Mouse (Mus musculus) gastrocnemius, postnatal 4 days (tissue): Measurements from ENCODE around the gene Nsdhl. TPM values are rescaled to one million over a fixed set of nuclear protein-coding genes. Genes with fewer than 3 reads are reported as not detected.

Source experiments
- DNase-seq, 2 experiments: peaks; one replicate each; pipeline ENCODE4 v3.0.0; 2021 to 2022; ENCODE audit warnings: low spot score in 2 of 2, mixed read lengths in 2 of 2
- microRNA-seq: library from miRNA; unstranded; fragments of <30 nt; microRNA quantifications from one replicate; pipeline ENCODE4 v1.2.0, GENCODE M21; 2021
- total RNA-seq, 2 experiments: library from RNA; stranded (reverse); gene quantifications; 2 replicates each; pipeline ENCODE4 v1.2.3; 2021

Nsdhl gene
- total RNA-seq, 2 experiments from 2014 or later, result 13.5 to 15.7 TPM

DNA sequence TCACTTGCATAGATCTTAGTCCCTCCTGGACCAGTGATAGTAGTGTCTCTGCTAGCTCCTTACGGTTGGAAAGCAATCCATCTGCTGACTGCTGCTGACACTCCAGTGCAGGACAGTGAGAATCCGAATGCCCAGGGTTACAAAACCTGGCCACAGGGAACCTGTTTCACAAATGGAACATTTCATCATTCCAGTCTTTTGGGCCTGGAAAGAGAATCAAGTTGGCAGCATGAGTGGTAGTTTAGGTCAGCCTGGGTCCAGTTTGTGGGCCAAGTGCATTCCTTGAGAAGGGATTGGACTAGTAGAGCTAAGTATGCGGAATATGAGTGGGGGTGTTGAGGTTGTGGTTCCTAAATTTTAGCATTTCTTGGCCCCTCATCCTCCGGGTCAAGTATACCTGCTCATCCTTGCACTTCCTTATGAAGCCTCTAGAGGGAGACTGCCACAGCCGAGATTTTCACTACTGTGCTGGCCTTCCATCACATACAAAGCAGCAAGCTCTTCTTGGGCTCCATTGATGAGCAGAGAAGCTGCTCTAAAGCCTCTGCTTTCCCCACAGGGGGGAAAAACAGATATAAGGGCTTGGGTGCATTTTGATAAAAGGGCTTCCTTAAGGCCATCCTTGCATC is 74.0 kb downstream of the Nsdhl start:
- DNase-seq, result no peak

DNA sequence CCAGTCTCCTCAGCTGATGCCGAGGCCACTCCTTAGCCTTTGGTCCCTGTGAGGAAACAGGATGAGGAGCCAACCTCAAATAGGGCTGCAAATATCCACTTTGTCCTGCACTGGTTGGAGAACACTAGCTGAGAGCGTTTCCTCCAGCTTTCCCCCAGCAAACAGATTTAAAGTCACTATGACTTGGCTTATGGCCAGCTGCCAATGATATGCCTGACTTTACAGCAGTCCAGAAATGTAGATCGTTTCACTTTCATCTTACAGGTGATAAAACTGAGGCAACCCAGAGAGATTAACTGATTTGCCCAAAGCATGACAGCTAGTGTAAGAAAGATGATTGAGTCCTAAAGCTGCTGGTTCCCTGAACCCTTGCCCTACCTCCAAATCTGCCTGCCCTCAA is 77.2 kb downstream of the Nsdhl start:
- no peak for DNase-seq

DNA sequence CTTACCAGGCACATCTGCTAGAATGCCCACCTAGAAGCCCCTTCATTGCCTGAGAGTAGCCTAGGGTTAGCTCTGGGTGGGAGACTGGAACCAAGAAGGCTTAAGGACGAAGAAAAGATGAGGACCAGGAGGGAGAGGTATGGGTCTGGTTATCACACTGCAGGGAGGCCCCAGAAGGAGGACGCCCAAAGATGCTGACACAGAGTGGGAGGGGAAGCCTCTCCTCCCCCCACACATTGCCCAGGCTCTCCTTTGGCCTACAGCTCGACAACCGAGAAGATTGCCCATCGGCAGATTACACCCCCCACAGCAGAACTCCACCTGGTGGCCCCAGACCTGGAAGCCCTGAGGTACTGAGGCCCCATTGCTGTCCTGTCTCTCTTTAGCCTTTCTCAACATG is 84.8 kb downstream of the Nsdhl start:
- no peak for DNase-seq

DNA sequence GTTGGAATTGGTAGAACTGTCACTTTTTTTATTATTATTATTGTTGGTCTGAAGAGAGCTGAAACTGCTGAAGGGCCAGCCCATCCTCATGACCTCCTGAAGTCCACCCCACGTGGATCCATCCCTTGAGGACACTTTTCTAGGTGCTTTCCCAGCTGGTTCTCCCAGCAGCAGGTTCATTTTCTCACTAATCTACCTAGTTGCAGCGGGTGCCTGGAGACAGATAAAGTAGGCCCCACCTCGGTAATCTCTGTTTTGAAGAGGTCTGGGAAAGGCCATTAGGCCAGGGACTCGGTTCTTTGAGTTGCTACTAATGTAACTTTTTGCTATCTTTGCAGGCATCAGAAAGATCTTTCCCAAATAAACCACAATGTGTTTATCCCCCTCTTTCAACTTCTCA is 87.3 kb downstream of the Nsdhl start:
- no peak for DNase-seq

DNA sequence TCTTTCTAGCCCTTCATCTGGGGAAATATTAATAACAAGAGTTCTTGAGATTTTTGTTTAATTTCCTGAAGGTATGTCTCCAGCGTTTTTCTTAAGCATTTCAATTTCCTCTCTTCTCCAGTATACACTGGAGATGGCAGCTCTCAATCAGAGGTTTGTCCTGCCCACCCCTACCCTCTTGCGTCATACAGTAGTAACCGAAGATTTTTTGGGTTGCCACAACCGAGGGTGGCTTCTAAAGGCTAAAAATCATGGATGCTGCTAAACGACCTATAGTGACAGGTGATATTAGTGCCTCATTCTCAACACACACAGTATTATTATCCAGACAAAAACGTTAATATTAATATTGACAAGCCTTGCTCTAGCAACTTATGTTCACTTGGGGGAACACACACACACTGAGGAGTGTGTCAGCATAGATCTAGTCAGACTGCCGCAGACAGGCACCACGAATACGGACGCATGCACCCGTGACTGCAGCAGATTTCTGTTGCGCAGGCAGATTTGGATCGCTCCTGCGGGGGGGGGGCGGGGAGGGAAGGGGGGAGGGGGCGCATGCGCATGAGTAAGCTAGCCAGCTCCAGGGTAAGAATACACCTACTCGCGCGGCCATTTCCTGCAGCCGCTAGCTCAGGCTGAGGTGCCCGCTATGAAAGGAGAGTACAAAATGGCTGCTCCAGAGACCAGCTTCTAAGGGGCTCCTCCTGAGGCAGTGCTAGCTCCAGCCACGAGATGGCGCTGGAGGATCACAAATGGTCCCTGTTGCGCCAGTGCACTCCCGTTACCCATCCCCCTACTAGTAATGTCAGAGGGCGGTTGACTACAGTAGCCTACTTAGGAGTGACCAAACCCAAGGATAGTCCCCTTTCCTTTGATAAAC is 89.5 kb downstream of the Nsdhl start:
- peak; percentile 76 to 84 for DNase-seq

Small RNAs within 50 kb of the gene (microRNA-seq; reads per million reads assigned to microRNA genes)
- gene Mir2137, result not detected

Other genes with a start within 250 kb of the Nsdhl start
- under 1 TPM; 0.15 to 0.18 TPM for gene Gabrq, start 93.4 kb upstream of the Nsdhl start, total RNA-seq
- 10 to 100 TPM; 26.9 to 28.8 TPM for gene Cetn2, start 146 bp upstream of the Nsdhl start, total RNA-seq
- gene Zfp185, start 68.8 kb downstream of the Nsdhl start, total RNA-seq, result 10 to 100 TPM; 13.9 to 21.5 TPM
- gene Pnma5, start 118.5 kb downstream of the Nsdhl start, total RNA-seq, result under 1 TPM in 1 of 2 experiments, not detected in 1; 0.12 TPM
- gene Pnma3, start 146.2 kb downstream of the Nsdhl start, total RNA-seq, result not detected
- gene Xlr4a, start 163.9 kb downstream of the Nsdhl start, total RNA-seq, result under 1 TPM in 1 of 2 experiments, not detected in 1; 0.26 TPM
- under 1 TPM; 0.54 to 0.88 TPM for gene Xlr3a, start 178.5 kb downstream of the Nsdhl start, total RNA-seq
- gene Gm14685, start 198.5 kb downstream of the Nsdhl start, total RNA-seq, result under 1 TPM in 1 of 2 experiments, not detected in 1; 0.15 TPM
- gene Xlr5b, start 230.2 kb downstream of the Nsdhl start, total RNA-seq, result not detected
- not detected for gene DXBay18, start 230.9 kb downstream of the Nsdhl start, total RNA-seq